Mouse (Mus musculus) kidney, embryonic 14.5 days (tissue): Measurements from ENCODE around the gene Slc4a11. TPM values are rescaled to one million over a fixed set of nuclear protein-coding genes. Genes with fewer than 3 reads are reported as not detected.

Experiments
- ATAC-seq: fragments of 200-750 bp; cut with Nextera tagmentation; 2 replicates; pipeline ENCODE4 v1.8.0; 2017; ENCODE audit warnings: moderate number of reproducible peaks, mild to moderate bottlenecking, moderate TSS enrichment, moderate library complexity; ENCODE audit not compliant: low FRiP score, low TSS enrichment
- H3K27ac ChIP-seq: fragments of 300-500 bp; sonication (generic); 2 replicates; pipeline ENCODE4 v1.5.1; 2014; ENCODE audit warnings: low read depth, mild to moderate bottlenecking, low read length, moderate library complexity, mixed read lengths
- H3K27me3 ChIP-seq: fragments of 300-500 bp; sonication (generic); 2 replicates; pipeline ENCODE4 v1.6.1; 2014; ENCODE audit warnings: mild to moderate bottlenecking, low read length; ENCODE audit not compliant: control insufficient read depth, insufficient read depth
- H3K36me3 ChIP-seq: fragments of 300-500 bp; sonication (generic); 2 replicates; pipeline ENCODE4 v1.6.1; 2014; ENCODE audit warnings: low read length, mixed read lengths; ENCODE audit not compliant: control insufficient read depth, insufficient read depth
- H3K4me1 ChIP-seq: fragments of 300-500 bp; sonication (generic); 2 replicates; pipeline ENCODE4 v1.6.1; 2014; ENCODE audit warnings: low read length, mixed read lengths; ENCODE audit not compliant: control insufficient read depth, insufficient read depth
- H3K4me2 ChIP-seq: fragments of 300-500 bp; sonication (generic); replicated peaks from 2 replicates; pipeline ENCODE4 v1.6.1; 2014; ENCODE audit warnings: low read depth, mild to moderate bottlenecking, low read length
- H3K4me3 ChIP-seq: fragments of 300-500 bp; sonication (generic); 2 replicates; pipeline ENCODE4 v1.5.1; 2014; ENCODE audit warnings: mild to moderate bottlenecking, low read length
- H3K9ac ChIP-seq: fragments of 300-500 bp; sonication (generic); 2 replicates; pipeline ENCODE4 v1.6.1; 2014; ENCODE audit warnings: low read depth, mild to moderate bottlenecking, low read length, moderate library complexity
- H3K9me3 ChIP-seq: fragments of 300-500 bp; sonication (generic); 2 replicates; pipeline ENCODE4 v1.6.1; 2016; ENCODE audit warnings: low read length; ENCODE audit not compliant: control insufficient read depth
- WGBS: fragments of 180-500 bp; shearing (Covaris S2); extraction: QIAGEN DNeasy Blood & Tissue Kit; methylation state at CpG from one replicate; pipeline ENCODE4 v1.1.7; 2014; 5-methylcytosine and 5-hydroxymethylcytosine counted together
- polyA plus RNA-seq: library from polyadenylated mRNA; unstranded; fragments of >200 nt; fragmentation: Nextera tagmentation; extraction: Ambion mirVana; gene quantifications from 2 replicates; pipeline ENCODE4 v1.2.1, GENCODE M21; 2014

Gene Slc4a11
- polyA plus RNA-seq, 1 experiment from 2014 or later = 1.6 TPM

DNA sequence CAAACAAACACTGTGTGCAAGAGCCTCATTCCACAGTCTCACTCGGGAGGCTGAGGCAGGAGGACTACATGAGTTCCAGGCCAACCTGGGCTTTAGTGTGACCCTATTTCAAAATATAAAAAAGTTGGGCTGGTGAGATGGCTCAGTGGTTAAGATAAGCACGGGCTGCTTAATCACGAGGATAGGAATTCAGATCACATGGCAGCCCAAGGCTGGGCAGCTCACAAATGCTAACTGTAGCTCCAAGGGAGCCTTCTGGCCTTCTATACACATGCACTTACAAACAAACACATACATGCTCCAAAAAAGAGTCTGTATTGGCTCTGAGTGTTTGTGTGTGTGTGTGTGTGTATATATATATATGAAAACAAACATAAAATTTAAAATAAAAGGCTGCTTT, 3.8 kb downstream of the Slc4a11 start:
- H3K27ac ChIP-seq = no peak overlapping the region
- no peak overlapping the region for H3K9ac ChIP-seq
- H3K4me2 ChIP-seq = no peak overlapping the region
- H3K4me1 ChIP-seq = peaks cover 5% of the 10 kb centered on the region; the same call in 1 of the 2 replicates
- no peaks in the 10 kb centered on the region for H3K9me3 ChIP-seq
- no peaks in the 10 kb centered on the region for H3K36me3 ChIP-seq
- H3K27me3 ChIP-seq = peaks cover 23% of the 10 kb centered on the region
- ATAC-seq = no peak
- 53% methylated on average over 3 of the region's 3 CpGs for WGBS
- H3K4me3 ChIP-seq = no peak overlapping the region

DNA sequence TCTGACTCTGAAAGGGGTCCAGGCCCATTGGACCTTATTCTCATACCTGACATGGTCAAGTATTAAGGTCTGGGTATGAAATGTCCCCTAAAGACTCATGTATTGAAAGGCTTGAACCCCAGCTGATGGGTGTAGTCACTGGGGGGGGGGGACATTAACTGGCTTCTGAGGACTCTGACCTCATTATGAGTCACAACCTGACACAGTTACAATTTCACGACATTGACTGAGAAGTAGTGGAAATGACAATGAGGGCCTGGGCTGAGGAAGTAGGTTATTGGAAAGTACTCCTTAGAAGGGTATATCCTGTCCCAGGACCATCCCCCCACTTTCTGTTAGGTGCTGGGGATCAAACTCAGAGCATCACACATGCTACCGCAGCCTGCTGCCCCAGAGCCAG, 8.3 kb downstream of the Slc4a11 start:
- no peak overlapping the region for H3K4me2 ChIP-seq
- H3K27ac ChIP-seq = no peak overlapping the region
- no peaks in the 10 kb centered on the region for H3K4me1 ChIP-seq
- no peaks in the 10 kb centered on the region for H3K9me3 ChIP-seq
- no peak for ATAC-seq
- WGBS = 71% methylated on average over 2 of the region's 2 CpGs
- H3K4me3 ChIP-seq = no peak overlapping the region
- H3K36me3 ChIP-seq = peaks cover 4% of the 10 kb centered on the region; the same call in 1 of the 2 replicates
- no peaks in the 10 kb centered on the region for H3K27me3 ChIP-seq
- no peak overlapping the region for H3K9ac ChIP-seq

DNA sequence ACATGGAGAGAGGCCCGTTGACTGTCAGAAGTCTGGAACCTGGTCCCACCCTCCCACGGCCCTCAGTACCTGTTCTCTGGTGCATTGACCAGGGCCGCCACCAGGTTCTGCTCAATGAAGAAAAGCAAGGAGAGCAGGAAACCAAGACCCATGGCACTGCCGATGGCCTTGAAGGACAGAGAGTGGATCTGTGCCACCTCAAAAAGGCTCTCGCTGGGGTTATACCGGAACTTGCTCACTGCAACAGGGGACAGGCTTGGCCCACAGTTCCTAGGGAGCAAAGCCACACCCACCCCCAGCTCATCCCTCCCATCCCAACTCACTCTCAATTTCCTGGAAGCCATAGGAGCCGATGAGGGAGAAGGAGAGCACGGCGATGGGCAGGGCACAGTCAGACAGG, 11.9 kb downstream of the Slc4a11 start:
- no peaks in the 10 kb centered on the region for H3K27me3 ChIP-seq
- H3K9me3 ChIP-seq = no peaks in the 10 kb centered on the region
- ATAC-seq = no peak
- 89% methylated on average over 9 of the region's 9 CpGs for WGBS
- no peak overlapping the region for H3K4me3 ChIP-seq
- H3K4me1 ChIP-seq = no peaks in the 10 kb centered on the region
- H3K36me3 ChIP-seq = peaks cover 30% of the 10 kb centered on the region; the same call in 1 of the 2 replicates
- no peak overlapping the region for H3K9ac ChIP-seq
- no peak overlapping the region for H3K4me2 ChIP-seq
- no peak overlapping the region for H3K27ac ChIP-seq

DNA sequence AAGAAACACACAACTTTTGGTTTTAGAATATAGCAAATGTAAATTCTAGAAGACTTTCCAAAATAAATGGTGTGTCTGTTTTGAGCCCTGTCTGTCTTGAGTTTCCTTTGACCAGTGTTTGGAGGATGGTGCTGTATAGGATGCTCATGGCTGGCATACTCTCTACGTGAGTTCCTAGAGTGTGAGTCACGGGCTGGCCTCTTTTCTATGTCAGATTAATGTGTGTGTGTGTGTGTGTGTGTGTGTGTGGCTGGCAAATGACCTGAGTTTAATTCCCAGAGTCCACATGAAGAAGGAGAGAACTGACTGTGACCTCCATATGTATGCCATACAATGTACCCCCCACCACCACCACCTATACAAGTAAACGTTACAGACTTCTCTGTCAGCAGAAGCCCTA, 15.8 kb downstream of the Slc4a11 start:
- no peak overlapping the region for H3K27ac ChIP-seq
- H3K36me3 ChIP-seq = peaks cover 68% of the 10 kb centered on the region
- ATAC-seq = no peak
- 89% methylated on average over 3 of the region's 3 CpGs for WGBS
- H3K9me3 ChIP-seq = no peaks in the 10 kb centered on the region
- no peak overlapping the region for H3K9ac ChIP-seq
- H3K4me3 ChIP-seq = no peak overlapping the region
- no peaks in the 10 kb centered on the region for H3K27me3 ChIP-seq
- H3K4me2 ChIP-seq = no peak overlapping the region
- H3K4me1 ChIP-seq = no peaks in the 10 kb centered on the region

DNA sequence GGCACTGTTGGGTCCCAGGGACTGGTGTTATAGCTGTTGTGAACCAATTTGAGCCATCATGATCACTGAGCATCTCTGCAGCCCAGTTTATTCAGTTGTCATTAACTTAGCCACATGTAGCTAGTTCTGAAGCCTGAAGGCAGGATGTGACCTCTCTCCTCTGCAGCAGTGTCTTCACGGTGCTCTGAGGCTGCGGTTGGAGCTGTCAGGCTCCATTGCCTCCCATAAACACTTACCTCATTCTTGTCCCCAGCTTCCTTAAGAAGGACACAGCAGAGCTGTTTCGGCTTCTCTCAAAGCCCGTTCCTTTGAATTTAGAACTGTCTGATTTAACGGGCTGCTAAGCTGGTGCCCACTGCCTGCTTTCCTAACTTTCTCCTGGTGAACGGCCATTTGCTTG, 17.4 kb downstream of the Slc4a11 start:
- Histone ChIP-seq H3K4me2 (no peak overlapping the region), H3K27me3 (no peaks in the 10 kb centered on the region), H3K4me1 (no peaks in the 10 kb centered on the region), H3K4me3 (no peak overlapping the region), H3K27ac (no peak overlapping the region; the same call in 1 of the 2 replicates), H3K9me3 (no peaks in the 10 kb centered on the region), H3K36me3 (peaks cover 84% of the 10 kb centered on the region), H3K9ac (no peak overlapping the region)
- ATAC-seq = peak; percentile 63; the same call in 1 of the 2 replicates
- WGBS = 42% methylated on average over 6 of the region's 6 CpGs

DNA sequence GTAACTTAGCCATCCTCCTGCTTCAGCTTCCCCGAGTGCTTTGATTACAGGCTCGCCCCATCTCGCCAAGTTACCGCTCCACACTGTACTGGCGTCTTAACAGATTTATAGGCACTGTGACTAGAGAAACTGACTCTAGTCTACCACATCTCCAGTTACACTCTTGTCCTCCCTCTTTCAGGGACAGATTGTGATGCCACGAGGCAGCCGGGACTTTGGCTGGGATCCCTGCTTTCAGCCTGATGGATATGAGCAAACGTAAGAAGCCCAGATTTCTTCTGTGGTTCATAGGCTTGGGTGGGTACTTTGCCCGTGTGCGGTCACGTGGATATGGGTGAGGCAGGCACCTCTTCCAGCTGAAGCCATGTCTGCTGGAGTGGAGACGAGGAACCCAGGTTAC, 18.2 kb downstream of the Slc4a11 start:
- Histone ChIP-seq H3K4me1 (no peaks in the 10 kb centered on the region), H3K9me3 (no peaks in the 10 kb centered on the region), H3K9ac (no peak overlapping the region), H3K4me3 (no peak overlapping the region), H3K27me3 (no peaks in the 10 kb centered on the region), H3K36me3 (peaks cover 86% of the 10 kb centered on the region), H3K27ac (no peak overlapping the region), H3K4me2 (no peak overlapping the region)
- WGBS = 78% methylated on average over 12 of the region's 12 CpGs
- no peak for ATAC-seq

DNA sequence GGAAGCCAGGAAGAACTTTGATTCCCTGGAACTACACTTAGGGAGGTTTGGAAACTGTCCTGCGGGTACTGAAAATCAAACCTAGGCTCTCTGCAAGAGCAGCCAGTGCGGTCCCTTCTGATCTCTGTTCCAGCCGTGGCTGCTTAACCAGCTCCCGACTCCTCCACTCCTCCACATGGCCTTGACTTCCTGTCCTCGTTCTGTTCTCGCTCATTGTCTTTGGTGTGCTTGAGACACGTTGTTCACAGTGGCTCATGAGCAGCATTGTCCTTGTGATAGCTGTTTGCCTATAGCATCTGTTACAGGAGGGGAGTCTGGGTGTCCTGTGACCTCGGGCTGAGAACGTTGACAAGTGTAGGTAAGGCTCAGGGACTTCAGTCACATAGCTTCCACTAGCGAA, 20.1 kb downstream of the Slc4a11 start:
- H3K36me3 ChIP-seq = peaks cover 89% of the 10 kb centered on the region
- H3K4me2 ChIP-seq = no peak overlapping the region
- no peak overlapping the region for H3K9ac ChIP-seq
- 0 out of 2 replicates have a peak, but pooled peaks have one; percentile 16 for ATAC-seq
- no peaks in the 10 kb centered on the region for H3K9me3 ChIP-seq
- WGBS = 44% methylated on average over 10 of the region's 10 CpGs
- H3K4me1 ChIP-seq = no peaks in the 10 kb centered on the region
- no peak overlapping the region for H3K27ac ChIP-seq
- no peak overlapping the region for H3K4me3 ChIP-seq
- H3K27me3 ChIP-seq = no peaks in the 10 kb centered on the region

DNA sequence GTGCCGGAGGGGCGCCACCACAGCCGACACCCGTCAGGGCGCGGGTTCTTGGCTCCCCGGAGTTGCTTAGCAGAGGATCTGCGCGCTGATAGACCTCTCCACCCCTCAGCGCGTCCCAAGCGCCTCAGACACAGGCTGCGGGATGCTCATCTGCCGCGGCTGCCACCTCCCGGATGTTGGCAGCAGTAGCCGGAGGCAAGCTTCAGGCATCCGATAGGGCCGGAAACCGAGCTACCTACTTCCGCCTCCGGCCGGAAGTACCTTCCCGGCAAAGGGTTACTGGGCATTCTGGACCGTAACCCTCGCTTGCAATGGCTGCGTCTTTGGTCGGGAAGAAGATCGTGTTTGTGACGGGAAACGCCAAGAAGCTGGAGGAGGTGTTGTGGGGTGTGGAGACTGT, 29.8 kb downstream of the Slc4a11 start, which contains the start of gene Itpa:
Gene Itpa, plus strand, starts transcription at position 52 of the 400 bp plus-strand sequence.
- H3K9me3 ChIP-seq = no peaks in the 10 kb centered on the region
- peaks cover 15% of the 10 kb centered on the region for H3K36me3 ChIP-seq
- H3K27me3 ChIP-seq = no peaks in the 10 kb centered on the region
- H3K4me2 ChIP-seq = peak within 1 kb of the TSS; percentile 87
- under 1% methylated on average over 31 of the region's 31 CpGs for WGBS
- peak within 1 kb of the TSS; percentile 78 for H3K4me3 ChIP-seq
- H3K27ac ChIP-seq = peak within 1 kb of the TSS; percentile 68
- peaks cover 24% of the 10 kb centered on the region for H3K4me1 ChIP-seq
- peak; percentile 63 for ATAC-seq
- H3K9ac ChIP-seq = peak within 1 kb of the TSS; percentile 72

DNA sequence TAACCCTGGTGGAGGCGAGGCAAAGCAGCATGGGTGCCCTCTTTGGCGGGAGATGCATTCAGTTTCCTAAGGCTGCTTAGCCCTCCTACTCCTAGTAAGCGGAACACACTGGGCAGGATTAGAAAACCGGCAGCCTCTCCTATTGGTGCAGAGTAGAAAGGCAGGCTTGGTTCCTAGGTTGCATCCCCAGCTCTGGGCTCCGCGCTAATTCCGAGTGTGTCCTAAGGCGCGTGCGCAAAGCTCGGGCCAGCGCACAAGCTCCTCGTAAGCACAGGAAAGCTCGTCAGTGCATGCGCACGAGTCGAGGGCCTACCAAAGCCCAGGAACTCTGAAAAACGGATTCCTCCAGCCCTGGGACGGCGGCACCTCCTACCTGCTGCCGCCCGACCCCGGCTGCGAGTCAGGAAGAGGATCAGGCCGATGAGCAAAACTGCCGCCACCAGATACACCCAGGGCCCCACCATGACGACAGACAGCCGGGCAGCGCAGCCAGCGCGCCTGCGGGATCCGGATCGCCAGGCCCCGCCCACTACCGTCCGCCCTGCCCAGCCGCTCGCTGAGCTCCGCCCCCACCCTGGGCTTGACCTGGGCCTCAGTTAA, 33.1 kb downstream of the Slc4a11 start, which contains the start of gene Ddrgk1:
Gene Ddrgk1, minus strand, starts transcription at position 558 of the 600 bp plus-strand sequence.
- H3K9ac ChIP-seq = peak within 1 kb of the TSS; percentile 87
- H3K36me3 ChIP-seq = peaks cover 30% of the 10 kb centered on the region
- WGBS = under 1% methylated on average over 40 of the region's 40 CpGs
- no peaks in the 10 kb centered on the region for H3K27me3 ChIP-seq
- no peaks in the 10 kb centered on the region for H3K9me3 ChIP-seq
- H3K4me1 ChIP-seq = peaks cover 24% of the 10 kb centered on the region
- H3K27ac ChIP-seq = peak within 1 kb of the TSS; percentile 99
- peak within 1 kb of the TSS; percentile 64 for H3K4me3 ChIP-seq
- peak within 1 kb of the TSS; percentile 61 for H3K4me2 ChIP-seq
- ATAC-seq = peak; percentile 96
